Mouse (Mus musculus) limb, embryonic 12.5 days (tissue): Measurements from ENCODE around the gene Chrnb1. TPM values are rescaled to one million over a fixed set of nuclear protein-coding genes. Genes with fewer than 3 reads are reported as not detected.
A peak's percentile ranks its signal among the peaks of the same experiment; 100 is the strongest.

ENCODE experiments used
- ATAC-seq: fragments of 200-750 bp; cut with Nextera tagmentation; 2 replicates; pipeline ENCODE4 v1.8.0; 2017; ENCODE audit warnings: low read depth, moderate TSS enrichment; ENCODE audit not compliant: insufficient number of reproducible peaks, insufficient read depth, low FRiP score, low TSS enrichment
- H3K27ac ChIP-seq: fragments of 300-500 bp; sonication (generic); 2 replicates; pipeline ENCODE4 v1.5.1; 2016; ENCODE audit warnings: mild to moderate bottlenecking, moderate library complexity
- H3K27me3 ChIP-seq: fragments of 300-500 bp; sonication (generic); 2 replicates; pipeline ENCODE4 v1.6.1; 2016; ENCODE audit warnings: mild to moderate bottlenecking, moderate library complexity
- H3K36me3 ChIP-seq: fragments of 300-500 bp; sonication (generic); 2 replicates; pipeline ENCODE4 v1.6.1; 2016; ENCODE audit warnings: mild to moderate bottlenecking, moderate library complexity
- H3K4me1 ChIP-seq: fragments of 300-500 bp; sonication (generic); replicated peaks from 2 replicates; pipeline ENCODE4 v1.6.1; 2016
- H3K4me2 ChIP-seq: fragments of 300-500 bp; sonication (generic); 2 replicates; pipeline ENCODE4 v1.6.1; 2016; ENCODE audit warnings: mild to moderate bottlenecking, moderate library complexity
- H3K4me3 ChIP-seq: fragments of 300-500 bp; sonication (generic); replicated peaks from 2 replicates; pipeline ENCODE4 v1.5.1; 2016; ENCODE audit warnings: mild to moderate bottlenecking
- H3K9ac ChIP-seq: fragments of 300-500 bp; sonication (generic); replicated peaks from 2 replicates; pipeline ENCODE4 v1.6.1; 2016; ENCODE audit warnings: mild to moderate bottlenecking, moderate library complexity
- H3K9me3 ChIP-seq: fragments of 300-500 bp; sonication (generic); 2 replicates; pipeline ENCODE4 v1.6.1; 2016; ENCODE audit warnings: mild to moderate bottlenecking, moderate library complexity
- WGBS: fragments of 180-500 bp; shearing (Covaris S2); methylation state at CpG from one replicate; pipeline ENCODE4 v1.1.7; 2016; 5-methylcytosine and 5-hydroxymethylcytosine counted together
- polyA plus RNA-seq: library from polyadenylated mRNA; unstranded; fragments of >200 nt; fragmentation: Nextera tagmentation; extraction: Ambion mirVana; gene quantifications from 2 replicates; pipeline ENCODE4 v1.2.1, GENCODE M21; 2016

The Chrnb1 gene
- polyA plus RNA-seq, 1 experiment from 2014 or later, result 15.4 TPM

DNA sequence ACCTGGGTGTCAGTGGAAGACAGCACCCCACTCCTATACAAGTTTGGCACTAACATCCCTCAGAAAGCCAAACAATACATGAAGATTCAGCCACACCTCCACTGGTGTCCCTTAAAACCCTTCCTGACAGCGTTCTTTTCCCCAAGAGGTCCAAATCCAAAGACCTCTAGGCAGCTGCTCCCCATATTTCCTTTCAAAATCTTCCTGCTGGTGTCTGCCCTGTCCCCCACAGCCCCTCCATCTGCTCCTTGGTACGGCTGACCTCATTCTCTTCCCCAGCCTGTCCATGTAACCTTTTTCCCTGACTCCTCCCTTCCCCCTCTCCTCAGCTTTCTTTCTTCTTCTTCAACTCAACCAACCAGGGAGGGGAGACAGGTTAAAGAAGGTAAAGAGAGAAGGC lies 27.7 kb upstream of the Chrnb1 start:
- Histone ChIP-seq H3K36me3 (peaks cover 43% of the 10 kb centered on the region), H3K27ac (no peak overlapping the region), H3K4me3 (no peak overlapping the region), H3K4me2 (no peak overlapping the region), H3K4me1 (no peaks in the 10 kb centered on the region), H3K9ac (no peak overlapping the region), H3K27me3 (no peaks in the 10 kb centered on the region), H3K9me3 (no peaks in the 10 kb centered on the region)
- no peak for ATAC-seq
- WGBS, result 78% methylated on average over 2 of the region's 2 CpGs

DNA sequence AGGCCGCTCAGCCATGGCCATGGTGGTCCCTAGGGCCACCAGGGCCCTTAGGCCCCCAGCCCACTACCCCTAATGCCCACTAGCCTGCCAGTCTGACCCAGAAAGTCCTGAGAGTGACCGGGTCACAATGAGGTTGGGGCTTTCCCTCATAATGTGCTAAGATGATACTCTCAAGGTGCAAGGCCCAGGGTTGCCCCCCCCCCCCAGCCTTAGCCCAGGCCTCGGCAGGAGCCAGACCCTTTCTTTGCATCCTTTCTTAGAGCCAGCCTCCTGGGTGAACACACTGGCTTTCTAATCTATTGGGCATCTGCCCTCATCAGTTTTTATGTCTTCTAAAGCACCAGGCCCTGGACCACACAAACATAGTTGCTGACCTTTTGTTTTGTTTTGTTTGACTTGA lies 26.3 kb upstream of the Chrnb1 start, which contains the start of gene Spem1:
Gene Spem1, minus strand, starts transcription at position 101 of the 400 bp plus-strand sequence.
- WGBS, result 92% methylated on average over 3 of the region's 3 CpGs
- no peak for ATAC-seq

DNA sequence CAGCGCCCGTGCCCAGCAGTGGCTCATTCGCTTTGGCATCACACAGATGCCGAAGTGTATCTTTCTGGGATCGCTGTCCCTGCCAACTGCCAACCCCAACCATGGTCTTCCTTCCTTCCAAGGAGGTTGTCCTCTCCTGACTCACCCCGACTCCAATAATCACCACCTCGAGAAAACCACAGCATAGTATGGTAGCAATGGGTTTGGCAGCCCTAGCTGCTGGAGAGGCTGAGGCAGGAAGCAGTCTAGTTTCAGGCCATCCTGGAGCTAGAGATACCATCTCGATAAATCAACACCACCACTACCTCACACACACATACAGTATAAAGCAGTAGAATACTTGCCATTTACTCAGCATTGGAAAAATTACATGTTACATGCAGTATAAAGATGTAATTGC lies 23.1 kb upstream of the Chrnb1 start:
- WGBS, result 93% methylated on average over 8 of the region's 8 CpGs
- no peaks in the 10 kb centered on the region for H3K36me3 ChIP-seq
- no peak overlapping the region for H3K4me3 ChIP-seq
- no peaks in the 10 kb centered on the region for H3K27me3 ChIP-seq
- H3K4me1 ChIP-seq, result no peaks in the 10 kb centered on the region
- peaks cover 13% of the 10 kb centered on the region for H3K9me3 ChIP-seq
- ATAC-seq, result no peak
- H3K9ac ChIP-seq, result no peak overlapping the region
- H3K4me2 ChIP-seq, result no peak overlapping the region
- H3K27ac ChIP-seq, result no peak overlapping the region

More for the DNA sequence above, 26.3 kb upstream of the Chrnb1 start, which contains the start of gene Spem1:
- Histone ChIP-seq H3K9me3 (peaks cover 7% of the 10 kb centered on the region), H3K27me3 (no peaks in the 10 kb centered on the region), H3K4me2 (no peak within 1 kb of the TSS), H3K9ac (no peak within 1 kb of the TSS), H3K27ac (no peak within 1 kb of the TSS), H3K4me1 (no peaks in the 10 kb centered on the region), H3K4me3 (no peak within 1 kb of the TSS), H3K36me3 (peaks cover 29% of the 10 kb centered on the region)

DNA sequence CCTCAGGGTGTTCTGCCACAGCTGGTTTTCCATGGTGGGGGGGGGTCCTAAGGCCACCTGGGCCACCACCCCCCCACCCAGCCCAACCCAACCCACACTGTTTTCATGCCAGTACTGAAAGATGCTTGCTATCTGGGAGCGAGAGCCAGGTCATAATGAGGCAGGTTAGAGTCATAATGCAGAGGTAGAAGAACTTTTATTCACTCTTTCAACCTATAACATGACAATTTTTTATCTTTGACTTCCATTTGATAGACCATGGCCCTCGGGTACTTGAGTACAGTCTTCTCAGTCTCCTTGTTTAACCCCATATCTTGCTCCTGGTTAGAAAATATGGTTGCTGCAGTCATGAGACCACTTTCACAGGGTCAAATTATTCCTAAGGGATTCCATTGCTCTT lies 22.6 kb upstream of the Chrnb1 start, which contains the start of gene Spem2:
Gene Spem2, minus strand, starts transcription at position 101 of the 400 bp plus-strand sequence.
- Histone ChIP-seq H3K9me3 (peaks cover 13% of the 10 kb centered on the region), H3K9ac (no peak within 1 kb of the TSS), H3K27me3 (no peaks in the 10 kb centered on the region), H3K36me3 (no peaks in the 10 kb centered on the region), H3K4me3 (no peak within 1 kb of the TSS), H3K4me1 (no peaks in the 10 kb centered on the region), H3K4me2 (no peak within 1 kb of the TSS), H3K27ac (no peak within 1 kb of the TSS)
- 89% methylated on average over 2 of the region's 2 CpGs for WGBS
- ATAC-seq, result no peak

DNA sequence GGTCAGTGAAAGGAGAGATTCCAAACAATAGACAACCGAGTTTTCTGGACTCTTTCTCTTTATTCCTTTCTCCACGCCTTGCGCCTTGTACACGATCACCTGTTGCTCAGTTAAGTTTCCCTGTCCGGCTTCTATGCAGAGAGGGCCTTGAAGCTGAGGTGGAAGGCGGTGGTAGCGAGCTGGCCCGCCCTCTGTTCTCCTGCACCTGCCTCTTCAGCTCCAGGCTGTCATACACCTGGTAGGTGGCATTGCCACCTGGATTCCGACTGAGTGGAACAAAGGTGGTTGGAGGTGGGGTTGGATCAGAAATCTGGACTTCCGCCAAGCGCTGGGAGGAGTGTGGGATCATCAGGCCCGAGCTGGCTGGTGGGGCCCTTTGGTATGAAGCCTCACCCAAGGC lies 20.8 kb upstream of the Chrnb1 start:
- no peaks in the 10 kb centered on the region for H3K36me3 ChIP-seq
- no peak for ATAC-seq
- no peaks in the 10 kb centered on the region for H3K27me3 ChIP-seq
- H3K4me2 ChIP-seq, result no peak overlapping the region
- H3K4me1 ChIP-seq, result no peaks in the 10 kb centered on the region
- 91% methylated on average over 12 of the region's 12 CpGs for WGBS
- no peak overlapping the region for H3K4me3 ChIP-seq
- no peak overlapping the region for H3K9ac ChIP-seq
- peaks cover 13% of the 10 kb centered on the region for H3K9me3 ChIP-seq
- no peak overlapping the region for H3K27ac ChIP-seq

DNA sequence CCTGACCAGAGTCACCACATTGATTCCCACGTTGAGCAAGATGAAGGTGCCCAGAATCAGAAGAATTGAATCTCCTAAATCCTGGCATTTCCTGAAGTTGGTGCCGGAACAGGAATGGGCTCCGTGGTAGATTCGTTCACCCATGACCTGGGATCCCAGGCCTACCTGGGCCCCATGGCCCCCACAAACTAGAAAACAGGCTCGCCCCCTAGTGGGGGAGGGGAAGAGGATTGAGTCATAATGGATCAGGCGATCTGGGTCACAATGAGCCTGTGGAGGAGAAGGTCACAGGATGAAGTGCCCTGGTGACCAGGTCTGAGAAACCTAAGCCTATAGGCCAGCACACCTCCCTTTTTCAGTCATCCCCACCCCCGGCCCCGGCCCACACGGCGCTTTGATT lies 19.4 kb upstream of the Chrnb1 start, which contains the start of gene Gm39566:
Gene Gm39566, minus strand, starts transcription at position 144 of the 400 bp plus-strand sequence.
- Histone ChIP-seq H3K4me2 (no peak within 1 kb of the TSS), H3K27me3 (no peaks in the 10 kb centered on the region), H3K9ac (no peak within 1 kb of the TSS), H3K27ac (no peak within 1 kb of the TSS), H3K4me1 (no peaks in the 10 kb centered on the region), H3K9me3 (peaks cover 13% of the 10 kb centered on the region), H3K4me3 (no peak within 1 kb of the TSS), H3K36me3 (no peaks in the 10 kb centered on the region)
- WGBS, result 58% methylated on average over 10 of the region's 10 CpGs
- ATAC-seq, result no peak

DNA sequence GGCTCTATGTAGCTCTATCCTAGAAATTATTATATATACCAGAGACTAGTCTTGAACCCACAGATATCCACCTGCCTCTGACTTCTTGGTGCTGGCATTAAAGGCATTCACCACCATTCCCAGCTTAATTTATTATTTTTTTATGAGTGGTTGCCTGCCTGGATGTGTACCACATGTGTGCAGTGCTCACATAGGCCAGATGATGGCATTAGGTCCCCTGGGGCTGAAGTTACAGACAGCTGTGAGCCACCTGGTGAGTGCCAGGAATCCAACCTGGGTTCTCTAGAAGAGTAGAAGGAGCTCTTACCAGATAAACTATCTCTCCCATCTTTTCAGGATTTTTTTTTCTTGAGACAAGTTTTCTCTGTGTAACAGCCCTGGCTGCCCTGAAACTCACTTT lies 14.5 kb upstream of the Chrnb1 start:
- peaks cover 9% of the 10 kb centered on the region for H3K9me3 ChIP-seq
- H3K27me3 ChIP-seq, result peaks cover 27% of the 10 kb centered on the region
- no peak overlapping the region for H3K27ac ChIP-seq
- H3K4me3 ChIP-seq, result no peak overlapping the region
- no peak overlapping the region for H3K4me2 ChIP-seq
- no peaks in the 10 kb centered on the region for H3K4me1 ChIP-seq
- no peak overlapping the region for H3K9ac ChIP-seq
- no peak for ATAC-seq
- no peaks in the 10 kb centered on the region for H3K36me3 ChIP-seq

DNA sequence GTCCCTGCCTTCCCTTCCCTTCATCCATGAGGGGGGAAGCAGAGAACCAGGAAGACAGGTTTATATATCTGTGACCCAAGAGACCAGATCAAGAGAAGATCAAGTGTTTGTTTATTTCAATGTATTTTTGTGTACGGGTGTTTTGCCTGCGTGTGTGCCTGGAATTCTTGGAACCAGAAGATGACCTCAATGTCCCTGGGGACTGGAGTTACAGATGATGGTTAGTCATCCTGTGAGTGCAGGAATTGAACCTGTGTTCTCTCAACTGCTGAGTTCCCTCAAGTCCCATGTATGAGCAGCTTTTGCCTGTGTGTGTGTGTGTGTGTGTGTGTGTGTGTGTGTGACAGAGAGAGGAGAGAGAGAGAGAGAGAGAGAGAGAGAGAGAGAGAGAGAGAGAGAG lies 11.9 kb upstream of the Chrnb1 start:
- Histone ChIP-seq H3K9me3 (peaks cover 9% of the 10 kb centered on the region), H3K4me2 (no peak overlapping the region), H3K4me1 (peaks cover 26% of the 10 kb centered on the region), H3K9ac (no peak overlapping the region), H3K27ac (no peak overlapping the region), H3K4me3 (no peak overlapping the region), H3K27me3 (peaks cover 53% of the 10 kb centered on the region), H3K36me3 (no peaks in the 10 kb centered on the region)
- no peak for ATAC-seq
- 77% methylated on average over 2 of the region's 2 CpGs for WGBS

DNA sequence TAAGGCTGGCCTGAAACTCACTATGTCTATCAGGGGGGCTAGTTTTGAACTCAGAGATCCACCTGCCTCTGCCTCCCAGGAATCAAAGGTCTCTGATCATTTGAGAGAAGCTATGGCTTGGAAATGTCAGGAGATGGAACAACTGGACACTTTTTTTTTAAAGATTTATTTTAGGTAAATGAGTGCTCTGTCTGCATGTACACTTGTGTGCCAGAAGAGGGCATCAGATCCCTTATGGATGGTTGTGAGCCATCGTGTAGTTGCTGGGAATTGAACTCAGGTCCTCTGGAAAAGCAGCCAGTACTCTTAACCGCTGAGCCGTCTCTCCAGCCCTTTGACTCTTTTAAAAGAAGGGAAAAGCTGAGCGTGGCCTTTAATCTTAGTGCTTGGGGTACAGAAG lies 10.6 kb upstream of the Chrnb1 start:
- no peak overlapping the region for H3K4me2 ChIP-seq
- no peak overlapping the region for H3K9ac ChIP-seq
- peaks cover 9% of the 10 kb centered on the region for H3K9me3 ChIP-seq
- no peaks in the 10 kb centered on the region for H3K36me3 ChIP-seq
- H3K4me1 ChIP-seq, result peaks cover 38% of the 10 kb centered on the region
- no peak for ATAC-seq
- no peak overlapping the region for H3K4me3 ChIP-seq
- peaks cover 66% of the 10 kb centered on the region for H3K27me3 ChIP-seq
- no peak overlapping the region for H3K27ac ChIP-seq
- WGBS, result 78% methylated on average over 4 of the region's 4 CpGs

DNA sequence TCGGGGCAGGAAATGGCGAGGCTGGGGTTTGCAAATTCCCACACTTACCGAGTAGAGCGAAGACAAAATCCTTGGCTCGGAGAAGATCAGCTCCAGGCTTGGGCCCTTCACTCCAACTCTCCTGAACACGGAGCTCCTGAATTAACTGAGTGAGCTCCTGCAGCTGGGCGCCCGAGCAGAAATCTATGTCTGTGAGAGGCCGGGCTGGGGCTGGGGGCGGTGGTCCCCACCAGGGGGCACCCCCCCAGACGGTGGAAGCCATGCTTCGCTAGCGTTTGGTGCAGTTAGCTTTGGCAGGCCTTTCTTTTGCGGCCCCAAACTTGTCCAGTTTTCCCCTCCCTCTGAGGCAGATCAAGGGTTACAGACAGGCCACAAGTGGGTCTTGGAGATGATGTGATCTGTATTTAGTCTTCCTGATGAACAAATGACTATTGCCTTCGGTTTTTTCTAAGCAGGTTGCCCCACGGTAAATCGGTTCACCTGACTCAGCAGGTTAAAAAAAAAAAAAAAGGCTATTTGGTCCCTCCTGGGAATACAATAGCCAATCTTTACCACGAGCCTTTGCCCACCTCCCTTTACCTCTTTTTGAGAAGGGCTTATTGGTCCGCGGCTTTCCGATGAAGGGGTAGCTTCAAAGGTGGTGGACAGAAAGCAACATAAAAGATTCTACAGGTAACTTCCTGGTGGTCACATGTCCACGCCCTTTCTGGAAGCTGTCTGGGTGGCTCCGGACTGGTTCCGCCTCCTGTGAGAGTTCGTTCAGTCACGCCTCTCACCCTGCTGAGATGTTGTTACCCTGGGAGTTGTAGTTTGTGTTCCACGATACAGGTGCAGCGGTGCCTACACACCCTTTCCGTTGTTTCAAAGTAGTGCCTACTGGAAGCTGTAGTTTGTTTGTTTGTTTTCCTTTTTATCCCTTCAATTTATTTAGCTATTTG lies 9.5 kb upstream of the Chrnb1 start, which contains the start of gene Tmem102:
Gene Tmem102, minus strand, starts transcription at position 653 of the 938 bp plus-strand sequence.
- peak within 1 kb of the TSS; percentile 57 for H3K4me3 ChIP-seq
- no peak within 1 kb of the TSS for H3K27ac ChIP-seq
- H3K4me2 ChIP-seq, result peak within 1 kb of the TSS; percentile 92
- no peaks in the 10 kb centered on the region for H3K36me3 ChIP-seq
- H3K4me1 ChIP-seq, result peaks cover 47% of the 10 kb centered on the region
- 6% methylated on average over 29 of the region's 29 CpGs for WGBS
- 0 out of 2 replicates have a peak within 1 kb of the TSS, but pooled peaks have one; percentile 9 for H3K9ac ChIP-seq
- no peak for ATAC-seq
- peaks cover 9% of the 10 kb centered on the region for H3K9me3 ChIP-seq
- H3K27me3 ChIP-seq, result peaks cover 77% of the 10 kb centered on the region

DNA sequence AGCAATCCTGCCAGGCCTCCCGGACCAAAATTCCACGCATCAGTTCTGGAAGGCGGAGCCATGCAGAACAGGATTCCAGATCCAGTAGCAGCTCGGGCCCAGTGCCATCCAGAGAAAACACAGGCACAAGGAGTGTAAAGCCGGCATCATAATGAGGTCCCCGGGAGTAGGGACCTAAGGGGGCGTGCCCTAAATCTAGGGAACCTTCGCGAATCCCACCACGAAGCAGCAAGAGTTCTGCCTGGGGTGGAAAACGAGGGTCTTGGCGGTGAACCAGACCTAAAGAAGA lies 8.9 kb upstream of the Chrnb1 start:
- Histone ChIP-seq H3K36me3 (no peaks in the 10 kb centered on the region), H3K27ac (no peak overlapping the region), H3K9ac (0 out of 2 replicates have a peak overlapping the region, but pooled peaks have one; percentile 9), H3K4me1 (peaks cover 54% of the 10 kb centered on the region), H3K9me3 (peaks cover 9% of the 10 kb centered on the region), H3K4me2 (peak overlapping the region; percentile 92), H3K4me3 (peak overlapping the region; percentile 57), H3K27me3 (peaks cover 84% of the 10 kb centered on the region)
- no peak for ATAC-seq
- 3% methylated on average over 12 of the region's 12 CpGs for WGBS
